Comparison of ENCODE assay signal across 11 mouse cellular contexts in genomic region chr10:98930143-98930542, GRCm38 (mm10). TPM values are rescaled to one million over a fixed set of nuclear protein-coding genes. Genes with fewer than 3 reads are reported as not detected.
A peak's percentile ranks its signal among the peaks of the same experiment; 100 is the strongest.
DNase-seq lines count a peak whose midpoint lies in the region; ATAC-seq lines count a peak whose summit lies in the region.
"Had no signal": no experiment of that assay in that cellular context is flagged by ENCODE, and none has a peak within 500 bp of the region (broad histone marks: within the 10 kb centered on the region; RNA-seq: fewer than 3 reads in every experiment).

No protein-coding gene starts in this region.

- 0 out of 2 replicates have a peak, but pooled peaks cover 4% of the 10 kb centered on the region for H3K36me3 ChIP-seq in kidney, embryonic 15.5 days
- no peaks in the 10 kb centered on the region for H3K36me3 ChIP-seq in midbrain, embryonic 12.5 days
- no peaks in the 10 kb centered on the region for H3K36me3 ChIP-seq in midbrain, embryonic 15.5 days (replicated peaks)
- H3K36me3 ChIP-seq in stomach, embryonic 15.5 days: no peaks in the 10 kb centered on the region

- WGBS in kidney, embryonic 15.5 days: 23% methylated on average over 11 of the region's 11 CpGs
- 51% methylated on average over 11 of the region's 11 CpGs for WGBS in midbrain, embryonic 12.5 days
- WGBS in midbrain, embryonic 15.5 days: 42% methylated on average over 11 of the region's 11 CpGs
- 45% methylated on average over 11 of the region's 11 CpGs for WGBS in stomach, embryonic 15.5 days

- H3K4me2 ChIP-seq in kidney, embryonic 15.5 days: peak overlapping the region; percentile 35
- H3K4me2 ChIP-seq in midbrain, embryonic 12.5 days (replicated peaks): no peak overlapping the region
- no peak overlapping the region for H3K4me2 ChIP-seq in midbrain, embryonic 15.5 days
- H3K4me2 ChIP-seq in stomach, embryonic 15.5 days: peak overlapping the region; percentile 6; the same call in 1 of the 2 replicates

- H3K27ac ChIP-seq in kidney, embryonic 15.5 days: peak overlapping the region; percentile 48; the same call in 1 of the 2 replicates
- H3K27ac ChIP-seq in midbrain, embryonic 12.5 days (replicated peaks): no peak overlapping the region
- no peak overlapping the region for H3K27ac ChIP-seq in midbrain, embryonic 15.5 days
- H3K27ac ChIP-seq in stomach, embryonic 15.5 days: no peak overlapping the region

- H3K4me3 ChIP-seq in kidney, embryonic 15.5 days (replicated peaks): no peak overlapping the region
- no peak overlapping the region for H3K4me3 ChIP-seq in midbrain, embryonic 12.5 days
- no peak overlapping the region for H3K4me3 ChIP-seq in midbrain, embryonic 15.5 days
- no peak overlapping the region for H3K4me3 ChIP-seq in stomach, embryonic 15.5 days (replicated peaks)

- H3K27me3 ChIP-seq in kidney, embryonic 15.5 days: no peaks in the 10 kb centered on the region
- no peaks in the 10 kb centered on the region for H3K27me3 ChIP-seq in midbrain, embryonic 12.5 days
- no peaks in the 10 kb centered on the region for H3K27me3 ChIP-seq in midbrain, embryonic 15.5 days (replicated peaks)
- no peaks in the 10 kb centered on the region for H3K27me3 ChIP-seq in stomach, embryonic 15.5 days (replicated peaks)

- H3K4me1 ChIP-seq in kidney, embryonic 15.5 days: peaks cover 20% of the 10 kb centered on the region
- peaks cover 5% of the 10 kb centered on the region; the same call in 1 of the 2 replicates for H3K4me1 ChIP-seq in midbrain, embryonic 12.5 days
- H3K4me1 ChIP-seq in midbrain, embryonic 15.5 days: peaks cover 11% of the 10 kb centered on the region; the same call in 1 of the 2 replicates
- 0 out of 2 replicates have a peak, but pooled peaks cover 8% of the 10 kb centered on the region for H3K4me1 ChIP-seq in stomach, embryonic 15.5 days

- peak; percentile 66 for ATAC-seq in frontal cortex, adult (ENCODE audit: low TSS enrichment)
- no peak; the same call in 1 of the 2 replicates for ATAC-seq in kidney, embryonic 15.5 days (replicated peaks; ENCODE audit: low FRiP score)
- ATAC-seq in midbrain, embryonic 12.5 days (ENCODE audit: low FRiP score, low read depth): peak; percentile 47; the same call in 1 of the 2 replicates
- ATAC-seq in midbrain, embryonic 15.5 days (replicated peaks): no peak
- ATAC-seq in stomach, embryonic 15.5 days (ENCODE audit: insufficient read depth, low FRiP score, low read depth): no peak
- ATAC-seq in erythroid progenitor cell, adult 5-6 weeks (replicated peaks; ENCODE audit: low FRiP score, poor library complexity, severe bottlenecking): no peak

- no peak overlapping the region for H3K9ac ChIP-seq in kidney, embryonic 15.5 days
- no peak overlapping the region; the same call in 1 of the 2 replicates for H3K9ac ChIP-seq in midbrain, embryonic 12.5 days (replicated peaks)
- no peak overlapping the region for H3K9ac ChIP-seq in midbrain, embryonic 15.5 days
- no peak overlapping the region for H3K9ac ChIP-seq in stomach, embryonic 15.5 days

- H3K9me3 ChIP-seq in kidney, embryonic 15.5 days (replicated peaks): no peaks in the 10 kb centered on the region
- H3K9me3 ChIP-seq in midbrain, embryonic 12.5 days: no peaks in the 10 kb centered on the region
- H3K9me3 ChIP-seq in midbrain, embryonic 15.5 days: no peaks in the 10 kb centered on the region
- no peaks in the 10 kb centered on the region for H3K9me3 ChIP-seq in stomach, embryonic 15.5 days

- no peak for DNase-seq in frontal cortex, postnatal 10 days (ENCODE audit: low spot score in 2 of 2)
- no peak for DNase-seq in kidney, postnatal 10 days
- DNase-seq: B cell, adult 2 months; kidney, adult 8-10 months; thymus, postnatal 14 days had no signal

RNA-seq across cellular contexts. Expression of gene Atp2b1, which starts 15.9 kb away (rescaled TPM):
- polyA plus RNA-seq in kidney, embryonic 15.5 days (2015; fragmentation: Nextera tagmentation; extraction: Ambion mirVana): 155 and 168 TPM in 2 replicates
- polyA plus RNA-seq in midbrain, embryonic 12.5 days (2016; fragmentation: Nextera tagmentation; extraction: Ambion mirVana): 105 and 116 TPM in 2 replicates
- 216 and 232 TPM in 2 replicates for polyA plus RNA-seq in midbrain, embryonic 15.5 days (2015; fragmentation: Nextera tagmentation; extraction: Ambion mirVana)
- 142 and 153 TPM in 2 replicates for polyA plus RNA-seq in stomach, embryonic 15.5 days (2015; fragmentation: Nextera tagmentation; extraction: Ambion mirVana)
- total RNA-seq in erythroid progenitor cell, adult 5-6 weeks (2015; ENCODE audit: low replicate concordance): 25.9 and 32.3 TPM in 2 replicates
- total RNA-seq in erythroid progenitor cell, adult 5-6 weeks (2017; ENCODE audit: low replicate concordance): 37.0 and 39.6 TPM in 2 replicates

Comparison
In these comparisons a context has a peak if more than half of its experiments do, and no peak if none do; other contexts are left out.
1. ATAC-seq: peak in frontal cortex, adult (single experiment) and midbrain, embryonic 12.5 days (single experiment); none in kidney, embryonic 15.5 days (single experiment), midbrain, embryonic 15.5 days (single experiment), stomach, embryonic 15.5 days (single experiment) and erythroid progenitor cell, adult 5-6 weeks (single experiment).
2. H3K4me2 ChIP-seq: peak in kidney, embryonic 15.5 days (single experiment) and stomach, embryonic 15.5 days (single experiment); none in midbrain, embryonic 12.5 days (single experiment) and midbrain, embryonic 15.5 days (single experiment).